Mouse (Mus musculus) cerebellum, adult 9-11 months (tissue): ENCODE data around the gene Tmem170.
"Not testable (repeated sequence)": the region's sequence is repeated elsewhere in the genome, so short reads cannot be mapped to it uniquely, and the experiment has no call there.

Experiments
- DNase-seq: peaks from one replicate; pipeline ENCODE4 v3.0.0; 2022

The Tmem170 gene

DNA sequence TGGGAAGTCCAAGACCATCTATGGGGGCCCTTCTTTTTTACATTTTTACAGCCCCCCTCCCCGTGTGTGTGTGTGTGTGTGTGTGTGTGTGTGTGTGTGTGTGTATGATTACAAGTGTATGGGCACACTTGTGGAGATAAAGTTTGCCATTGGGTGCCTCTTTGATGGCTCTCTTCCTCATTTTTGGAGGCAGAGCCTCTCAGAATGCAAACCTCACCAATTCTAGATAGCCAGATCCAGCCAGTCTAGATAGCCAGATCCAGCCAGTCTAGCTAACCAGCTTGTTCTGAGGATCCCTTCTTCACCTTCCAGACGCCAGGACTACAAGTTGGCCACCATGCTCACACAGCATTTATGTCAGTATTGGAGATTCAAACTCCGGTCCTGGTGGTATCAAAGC lies 5.3 kb downstream of the Tmem170 start:
- no peak for DNase-seq

DNA sequence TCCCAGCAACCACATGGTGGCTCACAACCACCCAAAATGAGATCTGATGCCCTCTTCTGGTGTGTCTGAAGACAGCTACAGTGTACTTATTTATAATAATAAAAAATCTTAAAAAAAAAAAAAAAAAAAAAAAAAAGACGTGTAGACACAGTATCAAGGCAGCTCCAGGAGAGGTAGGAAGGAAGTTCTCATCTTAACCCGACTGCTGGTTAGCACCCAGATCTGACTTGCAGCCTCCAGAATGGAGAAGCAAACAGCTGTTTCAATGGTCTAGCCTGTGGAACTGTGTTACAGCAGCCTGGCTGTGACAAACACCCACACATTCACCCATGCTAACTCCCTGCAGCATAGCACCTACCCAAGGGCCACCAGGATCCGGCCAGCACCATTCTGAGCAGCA lies 6.2 kb downstream of the Tmem170 start:
- DNase-seq = no peak

DNA sequence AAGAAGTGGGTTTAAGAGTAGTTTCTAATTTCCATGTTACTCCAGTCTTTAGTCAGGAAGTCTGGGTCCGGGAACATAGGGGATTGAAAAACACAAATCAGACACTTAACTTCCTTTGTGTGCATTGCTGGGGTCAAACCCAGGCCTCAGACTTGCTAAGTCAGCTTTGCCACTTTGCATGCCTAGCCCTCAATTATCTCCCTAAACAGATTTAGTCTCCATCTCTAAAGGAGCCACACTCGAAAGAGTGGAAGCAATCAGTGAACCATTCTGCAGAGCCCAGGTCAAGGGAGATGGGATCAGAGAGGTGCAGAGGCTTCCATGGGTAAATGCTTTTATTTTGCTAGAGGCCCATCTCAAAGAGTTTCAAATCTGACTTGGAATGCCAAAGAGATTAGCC lies 7.9 kb downstream of the Tmem170 start:
- DNase-seq = no peak

DNA sequence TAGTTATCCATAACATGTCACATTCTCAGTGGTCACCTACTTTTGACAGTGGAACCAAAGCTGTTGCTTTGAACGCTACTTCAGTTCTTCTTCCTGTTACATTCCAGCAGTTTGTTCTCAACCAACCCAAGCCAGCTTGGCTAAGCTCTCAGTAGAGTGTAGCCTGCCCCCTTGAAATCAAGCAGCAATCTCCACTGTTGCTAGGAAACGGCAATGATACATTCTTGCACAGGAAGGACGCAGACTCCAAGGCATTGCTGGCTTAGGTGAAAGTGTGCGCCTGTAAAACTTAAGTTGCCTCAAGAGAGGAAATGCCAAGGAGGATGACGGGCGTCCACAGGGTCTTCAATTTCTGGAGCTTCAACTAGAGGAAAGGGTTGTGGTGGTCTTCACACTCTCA lies 10.7 kb downstream of the Tmem170 start:
- no peak for DNase-seq

DNA sequence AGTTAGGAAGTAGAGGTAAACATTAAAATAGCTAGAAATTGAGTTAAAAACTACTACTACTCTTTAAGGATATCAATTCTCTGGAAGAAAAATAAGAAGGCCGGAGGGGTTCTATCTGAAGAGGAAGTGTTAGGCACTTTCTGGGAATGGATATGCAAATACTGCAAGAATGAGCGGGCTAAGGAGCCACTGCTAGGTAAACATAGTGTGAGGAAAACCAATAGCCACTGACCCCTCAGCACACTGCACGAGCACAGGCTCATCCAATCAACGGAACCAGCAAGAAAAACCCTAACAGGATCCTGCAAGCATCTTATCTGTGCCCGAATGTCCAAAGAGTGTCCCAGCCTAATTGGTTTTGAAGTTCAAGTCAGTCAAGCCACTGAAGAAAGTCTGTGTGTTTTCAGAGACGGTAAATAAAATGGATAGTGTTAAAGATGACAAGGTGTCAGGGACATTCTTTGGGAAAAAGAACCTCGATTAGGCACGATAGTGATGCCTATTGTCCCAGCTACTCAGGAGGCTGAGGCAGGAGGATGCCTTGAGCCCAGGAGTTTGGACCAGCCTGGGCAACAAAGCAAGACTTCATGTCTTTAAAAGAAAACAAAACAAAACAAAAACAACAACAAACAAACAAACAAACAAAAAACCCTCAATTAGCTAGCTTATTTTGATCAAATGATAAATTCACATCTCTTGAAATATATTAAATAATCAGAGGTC lies 11.3 kb downstream of the Tmem170 start:
- no peak for DNase-seq

DNA sequence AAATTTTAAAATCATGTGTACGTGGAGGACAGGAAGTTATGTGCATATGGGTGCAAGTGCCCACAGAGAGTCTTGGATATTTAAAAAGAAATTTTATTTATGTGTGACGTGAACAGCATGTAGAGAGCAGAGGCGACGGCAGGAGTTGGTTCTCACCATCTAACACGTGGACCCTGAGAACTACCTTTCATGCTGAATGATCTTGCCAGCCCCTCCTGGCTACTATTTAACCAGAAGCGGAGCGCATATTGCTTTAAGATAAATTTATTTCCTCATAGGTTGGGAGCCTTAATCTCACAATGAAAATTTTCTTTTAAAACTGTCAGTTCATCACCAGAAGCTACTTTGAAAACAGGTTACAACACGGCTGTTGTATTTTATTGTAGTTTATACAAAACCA lies 11.9 kb downstream of the Tmem170 start:
- DNase-seq = no peak

DNA sequence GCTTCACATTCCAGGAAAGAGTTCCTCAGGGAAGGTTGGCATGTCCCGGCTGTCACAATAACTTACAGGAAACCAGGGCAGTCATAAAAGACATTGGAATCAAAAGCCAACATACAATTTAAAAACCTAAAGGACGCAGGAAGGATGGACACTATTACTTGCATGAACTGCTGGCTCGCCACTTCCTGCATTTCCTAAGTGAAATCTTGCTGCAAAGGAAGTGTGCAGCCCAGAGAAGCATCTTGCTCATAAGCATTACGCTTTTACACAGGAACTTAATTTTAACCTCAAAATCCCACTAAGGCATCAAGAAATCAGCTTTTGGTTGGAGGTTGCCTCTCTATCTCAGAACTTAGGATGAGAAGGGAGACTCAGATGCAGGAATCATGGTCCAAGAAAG lies 13.3 kb downstream of the Tmem170 start:
- DNase-seq = no peak

DNA sequence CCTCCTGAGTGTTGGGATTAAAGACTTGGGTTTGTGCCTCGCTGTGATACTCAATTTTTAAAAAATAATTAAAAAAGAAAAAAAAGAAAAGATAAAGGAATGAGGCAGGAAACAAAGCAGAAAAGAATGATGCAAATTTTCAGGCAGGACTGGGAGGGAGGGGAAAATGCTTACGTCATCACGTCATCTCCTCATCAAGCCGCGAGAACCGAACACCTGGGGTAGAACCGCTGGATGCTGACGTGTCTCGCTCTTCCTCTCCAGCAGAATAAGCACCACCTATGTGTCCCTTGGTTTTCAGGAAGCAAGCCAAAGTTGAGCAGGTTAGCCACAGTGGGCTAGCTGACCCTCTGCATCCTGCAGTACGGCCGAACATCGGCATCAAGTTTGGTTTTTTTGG lies 20.6 kb downstream of the Tmem170 start:
- DNase-seq = no peak

DNA sequence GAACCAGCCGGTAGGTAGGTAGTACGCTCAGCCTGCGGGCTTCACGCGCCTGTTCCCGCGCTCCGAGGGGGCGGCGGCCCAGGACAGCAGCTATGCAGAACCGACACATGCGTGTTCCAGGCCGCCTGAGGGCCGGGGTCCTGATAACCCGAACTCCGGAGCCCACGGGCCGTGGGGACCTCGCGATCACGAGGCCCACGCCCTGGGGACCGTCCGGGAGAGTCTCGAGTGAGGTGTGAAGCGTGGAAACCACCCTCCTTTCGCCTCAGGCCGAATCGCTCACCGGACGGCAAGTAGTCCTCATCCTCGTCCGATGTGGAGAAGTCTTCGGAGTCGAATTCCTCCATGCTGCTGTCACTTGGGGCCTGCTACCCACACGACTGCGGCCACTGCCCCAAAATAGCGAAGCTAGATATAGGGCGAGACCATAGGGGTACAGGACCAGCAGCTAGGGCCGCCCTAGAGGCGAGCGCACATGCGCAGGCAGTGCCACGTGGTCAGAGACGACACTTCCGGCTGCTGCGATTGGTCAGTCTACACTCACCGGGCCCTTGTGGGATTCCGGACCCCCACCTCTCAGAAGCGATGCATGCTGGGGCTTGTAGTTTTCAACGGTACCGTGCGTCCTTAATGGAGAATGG lies 22.6 kb downstream of the Tmem170 start, which contains the start of gene Cfdp1:
Cfdp1 (minus strand) TSS at position 431 of the 641 bp plus-strand sequence.
- DNase-seq = peak; percentile 96

DNA sequence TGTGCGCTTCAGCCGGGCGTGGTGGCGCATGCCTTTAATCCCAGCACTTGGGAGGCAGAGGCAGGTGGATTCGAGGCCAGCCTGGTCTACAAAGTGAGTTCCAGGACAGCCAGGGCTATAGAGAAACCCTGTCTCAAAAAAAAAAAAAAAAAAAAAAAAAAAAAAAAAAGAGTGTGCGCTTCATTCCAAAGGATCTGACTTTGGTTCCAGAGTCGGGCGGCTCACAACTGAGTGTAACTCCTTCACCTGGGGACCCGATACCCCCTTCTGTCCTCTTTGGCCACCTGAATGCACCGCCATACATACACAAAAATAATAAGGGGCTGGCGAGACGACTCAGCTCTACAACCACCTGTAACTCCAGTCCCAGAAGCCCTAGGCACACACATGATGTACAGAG lies 23.3 kb downstream of the Tmem170 start:
- not testable (repeated sequence) for DNase-seq

DNA sequence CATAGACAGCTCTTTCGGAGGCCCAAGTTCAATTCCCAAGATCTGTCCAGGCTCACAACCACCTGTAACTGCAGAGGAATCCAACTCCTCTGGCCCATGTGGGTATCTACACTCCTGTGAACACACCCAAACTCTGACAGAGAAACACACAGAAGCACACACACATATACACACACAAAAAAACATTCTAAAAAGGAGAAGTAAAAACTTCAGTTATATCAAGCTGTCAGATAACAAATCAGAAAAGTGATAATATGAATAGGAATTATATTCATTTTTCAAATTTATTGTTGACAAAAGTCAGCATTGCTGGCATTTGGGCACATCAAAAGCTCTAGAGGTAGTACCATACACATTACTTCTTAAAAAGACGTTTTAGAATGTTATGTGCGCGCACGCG lies 29.8 kb downstream of the Tmem170 start:
- DNase-seq = no peak

DNA sequence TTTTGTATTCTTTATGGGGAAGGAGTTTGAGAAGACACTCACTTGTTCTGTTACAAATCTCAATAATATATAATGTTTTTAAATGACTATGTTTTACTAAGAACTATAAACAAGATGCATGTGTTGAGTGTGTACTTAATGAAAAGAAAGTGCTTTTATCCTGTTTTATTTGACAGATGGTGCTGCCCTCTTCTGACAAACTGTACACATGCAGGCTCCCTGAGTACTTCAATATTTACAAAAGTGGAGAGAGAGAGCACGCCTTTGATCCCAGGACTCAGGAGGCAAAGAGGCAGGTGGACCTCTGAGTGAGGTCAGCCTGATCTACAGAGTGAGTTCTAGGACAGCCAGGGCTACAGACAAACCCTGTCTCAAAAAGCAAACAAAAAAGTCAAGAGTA lies 41.0 kb downstream of the Tmem170 start:
- DNase-seq = no peak

DNA sequence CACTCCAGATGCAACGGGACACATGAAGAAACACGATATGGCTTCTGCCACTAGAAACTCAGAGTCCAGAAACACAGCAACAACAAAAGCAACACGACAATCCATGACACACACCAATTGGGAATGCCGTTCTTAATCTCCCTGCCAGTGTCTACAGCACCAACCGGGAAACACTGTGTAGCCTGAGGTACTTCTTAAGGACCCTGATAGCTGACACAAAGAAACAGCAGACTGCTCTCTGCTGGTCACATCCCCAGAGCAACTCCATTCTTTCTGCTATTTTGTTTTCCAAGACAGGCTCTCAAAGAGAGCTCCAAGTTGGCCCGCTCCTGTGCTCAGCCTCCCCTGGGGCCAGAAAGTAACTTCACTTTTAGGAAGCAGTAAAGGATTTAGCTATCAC lies 42.5 kb downstream of the Tmem170 start:
- no peak for DNase-seq

DNA sequence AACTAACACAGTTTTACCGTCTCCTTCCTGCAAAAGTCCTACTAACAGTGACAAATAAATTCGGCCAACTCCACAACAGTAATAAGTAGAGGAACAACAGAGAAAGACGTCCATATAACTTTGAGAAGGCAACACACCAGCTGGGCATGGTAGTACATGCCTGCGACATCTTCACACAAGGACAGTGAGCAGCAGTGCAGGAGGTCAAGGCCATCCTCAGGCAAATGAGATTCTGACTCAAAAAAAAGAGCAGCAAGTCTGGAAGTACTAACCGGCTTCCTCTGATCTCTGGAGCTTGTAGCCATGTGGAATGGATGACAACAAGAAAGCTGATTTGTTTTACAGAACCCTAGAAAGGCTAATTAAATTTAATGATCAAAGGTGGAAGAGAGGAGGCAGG lies 43.6 kb downstream of the Tmem170 start:
- no peak for DNase-seq

DNA sequence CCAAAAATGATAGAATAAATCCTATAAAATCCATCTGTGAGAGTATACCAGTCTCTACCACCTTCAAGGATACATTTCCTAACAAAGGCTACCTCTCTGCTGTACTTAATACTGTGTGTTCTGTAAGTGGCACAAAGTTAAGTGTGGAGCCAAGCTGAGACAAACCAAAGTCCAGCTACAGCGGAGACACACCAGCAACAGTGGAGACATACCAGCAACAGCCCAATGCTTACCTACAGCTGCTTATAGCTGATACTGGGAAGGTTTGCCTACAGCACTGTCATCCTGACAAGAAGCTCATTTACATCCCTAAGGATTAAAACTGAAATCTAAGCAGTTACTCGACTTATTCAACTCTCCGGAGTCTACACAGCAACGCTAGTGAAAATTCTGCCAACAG lies 44.6 kb downstream of the Tmem170 start:
- no peak for DNase-seq

DNA sequence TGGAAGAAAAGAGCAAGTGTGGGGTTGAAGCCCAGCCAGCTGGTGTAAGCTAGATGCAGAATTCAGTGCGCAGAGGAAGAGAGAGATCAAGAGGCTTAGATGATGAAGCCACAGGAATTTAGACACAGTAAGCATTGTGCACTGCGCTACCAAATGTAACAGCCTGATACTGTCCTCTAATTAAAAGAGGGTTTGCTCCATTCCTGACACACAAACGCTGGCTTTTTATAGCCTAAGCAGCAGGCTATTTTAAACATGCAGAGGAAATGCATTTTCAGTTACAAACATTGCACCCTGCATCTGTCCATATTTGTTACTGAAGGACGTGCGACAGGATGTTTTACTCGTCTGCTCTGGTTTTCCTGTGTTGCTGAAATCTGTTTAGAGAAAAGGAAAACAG lies 48.0 kb downstream of the Tmem170 start:
- no peak for DNase-seq

DNA sequence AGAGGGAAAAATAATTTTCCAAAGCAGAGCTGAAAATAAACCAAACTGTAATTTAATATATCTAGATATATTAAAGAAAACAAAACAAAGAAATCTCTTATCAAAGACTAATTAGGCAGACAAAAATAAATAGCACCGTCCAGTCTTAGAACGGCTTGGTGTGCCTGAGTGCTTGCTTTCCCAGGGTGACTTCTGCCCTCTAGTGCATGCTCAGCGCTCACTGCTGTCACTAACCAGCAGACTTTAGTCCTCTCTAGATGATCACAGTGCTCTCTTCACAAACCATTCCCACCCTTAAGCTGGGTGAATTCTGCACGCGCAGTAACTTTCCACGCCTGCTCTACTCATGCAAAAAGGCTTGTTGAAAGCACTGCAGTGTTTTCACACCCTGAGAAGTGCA lies 51.3 kb downstream of the Tmem170 start:
- peak; percentile 36 for DNase-seq

DNA sequence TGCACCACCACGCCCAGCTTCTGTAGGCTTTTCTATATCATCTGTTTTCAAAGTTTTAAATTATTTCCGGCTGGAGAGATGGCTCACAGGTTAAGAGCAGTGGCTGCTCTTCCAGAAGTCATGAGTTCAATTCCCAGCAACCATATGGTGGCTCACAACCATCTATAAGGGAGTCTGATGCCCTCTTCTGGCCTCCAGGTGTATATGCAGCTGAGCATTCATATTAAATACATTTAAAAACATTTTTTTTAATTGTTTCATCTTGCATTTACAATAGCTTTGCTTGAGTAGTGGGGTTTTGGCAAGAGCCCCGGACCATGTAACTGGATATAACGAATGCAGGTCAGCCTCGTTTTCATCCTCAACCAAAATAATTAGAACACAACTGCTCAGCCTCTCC lies 52.2 kb downstream of the Tmem170 start:
- DNase-seq = no peak

DNA sequence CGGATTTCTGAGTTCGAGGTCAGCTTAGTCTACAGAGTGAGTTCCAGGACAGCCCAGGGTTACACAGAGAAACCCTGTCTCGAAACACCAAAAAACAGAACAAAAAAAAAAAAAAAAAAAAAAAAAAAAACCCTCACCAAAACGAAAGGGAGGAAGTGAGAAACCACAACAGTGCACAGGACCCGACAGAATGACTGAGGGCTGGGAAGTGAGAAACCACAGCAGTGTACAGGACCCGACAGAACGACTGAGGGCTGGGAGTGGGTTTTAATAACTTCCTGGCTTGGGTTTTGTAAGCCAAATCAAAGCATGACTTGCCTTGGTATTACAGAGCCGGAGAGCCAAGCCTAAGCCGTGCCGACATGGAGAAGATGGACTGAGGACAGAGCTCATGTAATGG lies 55.4 kb downstream of the Tmem170 start:
- no peak for DNase-seq

DNA sequence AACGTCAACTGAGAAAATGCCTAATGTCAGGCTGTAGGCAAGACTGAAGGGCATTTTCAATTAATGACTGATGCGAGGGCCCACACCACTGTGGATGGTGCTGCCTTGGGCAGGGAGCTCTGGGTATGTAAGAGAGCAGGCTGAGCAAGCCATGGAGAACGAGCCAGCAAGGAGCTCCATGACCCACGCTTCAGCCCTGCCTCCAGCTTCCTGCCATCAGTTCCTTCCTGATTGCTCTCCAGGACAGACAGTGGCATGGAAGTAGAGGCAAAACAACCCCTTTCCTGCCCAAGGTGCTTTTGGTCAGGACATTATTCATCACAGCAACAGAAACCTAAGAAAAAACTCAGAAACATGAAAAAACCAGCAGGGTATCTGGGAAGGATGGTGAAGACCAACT lies 55.9 kb downstream of the Tmem170 start:
- DNase-seq = no peak

DNA sequence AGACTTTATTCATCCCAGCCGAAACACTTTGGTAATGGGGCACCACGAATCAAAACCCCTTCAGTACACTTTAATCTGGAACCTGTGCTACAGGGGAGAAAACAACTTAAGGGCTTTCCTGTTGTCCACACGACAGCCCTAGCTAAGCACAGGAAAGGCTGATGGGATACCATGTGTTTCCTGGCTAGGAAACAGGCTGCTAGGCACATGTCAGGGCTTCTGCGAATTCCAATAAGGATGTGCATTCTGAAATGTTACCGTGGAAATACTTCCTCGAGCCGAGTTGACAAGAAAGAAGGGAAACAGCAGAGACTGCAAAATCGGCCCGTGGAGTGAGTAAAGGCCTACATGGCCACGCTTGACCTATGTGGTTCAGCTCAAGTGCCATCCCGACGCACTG lies 56.5 kb downstream of the Tmem170 start:
- no peak for DNase-seq

DNA sequence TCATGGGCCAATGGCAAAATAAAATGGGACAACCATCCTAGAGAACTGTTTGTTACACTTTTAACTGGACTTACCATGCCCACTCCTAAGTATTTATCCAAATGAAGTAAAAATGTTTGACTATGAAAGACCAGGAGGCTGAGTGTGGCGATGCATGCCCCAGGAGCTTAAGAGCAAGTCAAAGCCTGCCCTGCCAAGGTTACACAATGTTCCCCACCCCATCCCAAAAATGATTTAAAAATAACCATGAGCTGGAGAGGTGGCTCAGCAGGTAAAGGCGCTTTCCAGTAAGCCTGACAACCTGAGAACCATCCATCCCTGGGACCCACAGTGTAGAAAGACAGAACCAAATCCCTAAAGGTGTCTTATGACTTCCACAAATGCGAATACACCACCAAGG lies 58.0 kb downstream of the Tmem170 start:
- no peak for DNase-seq

DNA sequence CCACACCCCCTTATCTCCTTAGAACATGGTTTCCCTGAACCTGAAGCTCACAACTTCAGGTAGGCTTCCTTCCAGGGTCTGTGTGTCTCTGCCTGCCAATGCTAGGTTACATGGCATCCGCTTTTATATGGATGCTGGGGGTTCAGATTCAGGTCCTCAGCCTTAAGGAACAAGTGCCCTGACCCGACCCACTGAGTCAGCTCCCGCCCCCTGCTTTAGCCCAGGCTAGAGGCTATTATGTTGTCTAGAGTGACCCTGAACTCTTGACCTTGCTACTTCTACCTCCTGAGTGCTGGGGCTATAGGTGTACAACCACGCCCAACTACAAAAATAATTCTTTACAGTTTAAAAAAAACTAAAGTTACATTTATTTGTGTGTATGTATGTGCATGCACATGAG lies 61.5 kb downstream of the Tmem170 start:
- no peak for DNase-seq

DNA sequence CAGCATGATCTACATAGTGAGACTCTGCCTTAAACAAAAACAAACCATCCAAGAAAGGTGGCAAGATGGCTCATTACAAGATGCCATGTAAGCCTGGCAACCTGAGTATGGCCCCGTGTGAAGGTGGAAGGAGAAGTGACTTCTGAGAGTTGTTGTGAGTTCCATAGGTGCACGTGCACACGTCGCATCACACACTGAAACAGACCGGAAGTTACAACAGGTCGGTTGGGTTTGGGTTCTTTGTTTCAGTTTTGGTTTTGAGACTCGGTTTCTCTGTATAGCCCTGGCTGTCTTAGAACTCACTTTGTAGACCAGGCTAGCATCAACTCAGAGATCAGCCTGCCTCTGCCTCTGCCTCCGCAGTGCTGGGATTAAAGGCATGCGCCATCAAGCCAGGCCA lies 62.7 kb downstream of the Tmem170 start:
- DNase-seq = no peak
